Mouse (Mus musculus) neural tube, embryonic 14.5 days (tissue): ENCODE results near the gene Brwd3. TPM values are rescaled to one million over a fixed set of nuclear protein-coding genes. Genes with fewer than 3 reads are reported as not detected.

Source experiments
- polyA plus RNA-seq: library from polyadenylated mRNA; unstranded; fragments of >200 nt; fragmentation: Nextera tagmentation; extraction: Ambion mirVana; gene quantifications from 2 replicates; pipeline ENCODE4 v1.2.1, GENCODE M21; 2014

Brwd3 gene
- polyA plus RNA-seq, 1 experiment from 2014 or later, result 4.8 TPM

Other genes starting within 250 kb of the Brwd3 start
- not detected in 2 replicates for gene Gm379, start 169.5 kb downstream of the Brwd3 start, polyA plus RNA-seq
- 7.7 and 8.5 TPM in 2 replicates for gene Hmgn5, start 179.0 kb upstream of the Brwd3 start, polyA plus RNA-seq